Mouse (Mus musculus) liver, embryonic 14.5 days (tissue): ENCODE data around the gene Ppm1j.

Experiments used
- CTCF ChIP-seq: IDR thresholded peaks from 2 replicates; pipeline ENCODE4 v1.5.1; 2016; ENCODE audit warnings: antibody characterized with exemption, low read depth, control low read depth
- EP300 ChIP-seq: IDR thresholded peaks from 2 replicates; pipeline ENCODE4 v1.6.1; 2016; ENCODE audit warnings: antibody characterized with exemption, low read depth

DNA sequence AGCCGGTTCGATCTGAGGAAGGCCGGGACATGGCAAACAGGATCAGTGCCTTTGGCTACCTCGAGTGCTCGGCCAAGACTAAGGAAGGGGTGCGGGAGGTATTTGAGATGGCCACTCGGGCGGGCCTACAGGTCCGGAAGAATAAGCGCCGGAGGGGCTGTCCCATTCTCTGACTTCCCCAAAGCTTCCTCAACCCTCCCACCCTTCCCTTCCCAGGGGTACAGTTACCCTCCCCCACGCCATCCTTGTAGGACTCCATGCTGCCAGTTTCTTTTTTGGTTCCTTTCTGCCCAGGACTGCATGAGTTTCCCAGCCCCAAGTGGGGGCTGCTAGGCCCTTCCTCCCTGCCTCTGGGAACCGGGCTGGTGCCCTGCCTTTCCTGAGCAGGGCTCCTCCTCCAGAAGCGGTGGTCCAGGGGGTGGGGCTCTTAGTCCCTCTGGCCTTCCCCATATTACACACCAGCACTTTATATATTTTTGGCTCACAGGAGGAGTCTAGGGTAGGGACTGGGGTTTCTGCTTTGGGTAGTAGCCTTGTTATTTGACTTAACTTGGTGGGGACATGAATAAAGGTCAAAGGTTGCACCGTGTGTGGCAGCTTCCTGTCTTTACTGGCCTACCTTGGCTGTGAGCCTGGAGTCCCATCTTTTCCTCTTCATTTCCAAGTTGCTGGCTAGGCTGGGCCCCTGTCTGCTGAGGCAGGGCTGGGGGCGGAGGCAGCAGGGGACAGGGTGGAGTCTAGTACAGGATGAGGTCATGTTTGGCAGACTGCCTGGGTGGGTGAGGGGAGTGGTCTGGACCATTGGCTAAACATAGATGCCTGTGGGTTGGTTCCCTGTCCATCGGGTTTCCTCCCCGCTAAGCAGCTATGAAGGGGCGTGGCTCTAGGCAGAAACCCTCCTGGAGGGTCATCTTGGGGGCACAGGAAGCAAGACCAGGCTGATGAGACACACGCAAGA lies 13.3 kb downstream of the Ppm1j start:
- TF ChIP-seq CTCF (no peak), EP300 (no peak)
